Mouse (Mus musculus): ENCODE measurements around the gene Tpm4.

Gene Tpm4

DNA sequence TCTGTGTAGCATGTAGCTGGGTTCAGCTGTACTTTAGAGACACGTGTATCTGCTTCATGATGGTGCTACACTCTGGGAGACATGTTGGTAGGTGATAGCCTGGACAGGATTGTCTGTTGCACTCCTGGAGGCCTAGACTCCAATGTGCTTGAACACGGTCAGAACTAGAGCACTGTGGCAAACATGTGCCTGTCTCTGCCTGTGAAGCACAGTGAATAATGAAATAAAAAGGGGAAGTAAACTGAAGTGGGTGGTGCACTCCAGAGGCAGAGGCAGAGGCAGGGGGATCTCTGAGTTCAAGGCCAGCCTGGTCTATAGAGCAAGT is 55.4 kb downstream of the Tpm4 start:
- DNase-seq (ENCODE audit: low spot score) = no peak

- no peak for DNase-seq (ENCODE audit: low spot score)
Measured at GRCm38 (mm10) chr8:72192065-72192464, 57.3 kb downstream of the Tpm4 start.

GRCm38 (mm10) chr8:72197997-72198396 is 63.2 kb downstream of the Tpm4 start:
- no peak for DNase-seq (ENCODE audit: low spot score)

Data from layer of hippocampus, adult 9-10 months (tissue).